Mouse (Mus musculus): ENCODE measurements around the gene Asb16.

Asb16 gene

DNA sequence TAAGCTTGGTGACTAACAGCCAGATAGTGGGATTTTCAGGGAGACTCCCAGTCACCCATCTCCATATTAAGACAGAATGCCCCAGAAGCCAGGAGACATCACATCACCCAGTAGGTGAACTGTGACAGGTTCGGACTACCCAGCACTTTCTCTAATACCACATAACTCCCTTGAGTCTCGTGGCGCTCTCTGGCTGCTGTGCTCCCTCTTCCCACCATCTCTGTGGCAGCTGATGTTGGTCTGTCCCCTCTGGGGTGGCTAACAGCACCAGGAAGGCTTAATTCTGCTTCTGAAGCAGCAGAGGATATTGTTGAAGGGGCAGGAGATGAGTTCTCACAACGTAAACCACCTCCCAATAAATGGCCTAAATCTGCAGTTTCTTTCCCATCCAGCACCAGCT lies 43.4 kb downstream of the Asb16 start:
- DNase-seq = no peak

- no peak for DNase-seq
Measured at GRCm38 (mm10) chr11:102312586-102312985, 44.0 kb downstream of the Asb16 start.

DNA sequence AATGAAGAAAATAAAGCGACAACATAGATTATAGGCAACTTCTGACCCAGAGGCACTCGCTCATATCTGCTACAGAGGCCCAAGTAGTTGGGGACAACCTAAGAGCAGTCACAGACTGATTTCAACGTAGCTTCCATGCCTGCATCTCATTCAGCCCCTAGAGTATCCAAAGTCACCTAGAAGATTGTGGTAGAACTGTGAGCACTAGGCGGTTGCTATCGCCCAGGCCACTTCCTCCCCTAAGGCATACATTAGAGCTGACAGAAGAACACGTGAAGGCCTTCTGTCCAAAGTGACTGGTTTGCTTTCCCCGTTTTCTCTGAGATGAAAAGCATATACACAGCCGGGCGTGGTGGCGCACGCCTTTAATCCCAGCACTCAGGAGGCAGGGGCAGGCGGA lies 45.8 kb downstream of the Asb16 start:
- DNase-seq = no peak

DNA sequence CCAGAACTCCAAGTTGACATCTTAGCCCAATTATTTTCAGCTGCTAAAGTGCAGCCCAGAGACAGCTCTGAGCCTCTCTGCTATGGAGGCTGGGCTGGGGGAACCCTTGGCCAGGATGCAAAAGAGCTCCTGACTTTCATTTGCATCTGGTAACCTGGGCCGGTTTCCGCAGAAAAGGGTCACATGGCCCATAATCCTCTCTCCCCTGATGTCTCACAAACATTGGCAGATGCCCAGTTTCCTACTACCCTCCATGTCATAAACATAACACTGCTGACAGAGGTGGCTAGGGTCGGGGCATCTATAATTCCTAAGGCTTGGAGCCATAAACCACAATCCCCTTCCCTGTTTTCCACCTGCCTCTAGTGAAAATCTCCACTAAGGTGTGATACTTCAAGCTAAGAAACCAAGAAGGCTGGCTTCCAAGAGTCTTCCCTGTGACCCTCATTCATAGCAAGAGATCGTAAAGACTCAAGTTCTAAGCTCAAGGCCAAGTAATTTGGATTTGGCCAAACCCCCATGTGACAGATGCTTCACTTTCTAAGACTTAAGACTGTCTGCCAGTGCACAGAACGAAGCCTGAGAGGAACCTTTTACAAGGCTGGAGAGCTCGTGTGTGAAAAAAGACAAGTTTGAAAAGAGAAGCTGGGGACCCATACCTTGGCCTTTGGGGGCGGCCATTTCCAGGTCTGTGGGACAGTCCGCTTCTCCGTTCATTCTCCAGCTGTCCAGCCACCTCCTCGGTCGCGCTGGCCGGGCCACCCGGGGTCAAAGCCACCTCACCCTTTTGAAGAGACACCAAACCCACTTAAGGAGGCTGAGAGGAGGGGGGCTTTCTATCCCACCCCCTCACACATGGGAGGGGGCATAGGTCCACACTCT lies 47.4 kb downstream of the Asb16 start:
- DNase-seq = no peak

GRCm38 (mm10) chr11:102316572-102317297 lies 48.2 kb downstream of the Asb16 start:
- DNase-seq = peak; percentile 89

DNA sequence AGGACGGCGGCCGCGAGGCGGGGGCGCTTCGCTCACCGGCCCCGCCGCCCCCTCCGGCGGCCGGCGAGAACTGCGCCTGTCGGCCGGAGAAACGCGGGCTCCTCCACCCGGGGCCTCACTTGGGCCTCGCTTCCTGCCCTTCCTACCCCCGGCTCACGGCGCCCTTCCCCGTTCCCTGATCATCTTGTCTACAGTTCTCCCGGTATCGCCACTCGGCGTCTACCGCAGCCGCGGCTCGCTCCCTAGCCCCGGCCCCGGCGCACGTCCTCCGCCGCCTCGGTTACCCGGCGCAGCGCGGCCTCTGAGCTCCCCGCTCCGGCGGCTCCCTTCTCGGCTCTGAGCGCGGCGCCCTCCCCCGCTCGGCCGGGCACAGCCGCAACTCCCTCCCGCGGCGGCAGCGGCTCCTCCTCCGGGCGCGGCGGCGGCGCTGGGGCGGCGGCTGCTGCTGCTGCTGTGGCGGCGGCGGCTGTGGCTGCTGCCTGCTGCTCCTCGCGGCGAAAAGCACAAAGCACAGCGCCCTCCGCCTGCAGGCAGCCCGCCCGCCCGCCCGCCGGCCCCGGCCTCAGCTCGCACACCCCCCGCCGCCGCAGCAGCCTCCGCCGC lies 48.9 kb downstream of the Asb16 start:
- DNase-seq = peak; percentile 63

DNA sequence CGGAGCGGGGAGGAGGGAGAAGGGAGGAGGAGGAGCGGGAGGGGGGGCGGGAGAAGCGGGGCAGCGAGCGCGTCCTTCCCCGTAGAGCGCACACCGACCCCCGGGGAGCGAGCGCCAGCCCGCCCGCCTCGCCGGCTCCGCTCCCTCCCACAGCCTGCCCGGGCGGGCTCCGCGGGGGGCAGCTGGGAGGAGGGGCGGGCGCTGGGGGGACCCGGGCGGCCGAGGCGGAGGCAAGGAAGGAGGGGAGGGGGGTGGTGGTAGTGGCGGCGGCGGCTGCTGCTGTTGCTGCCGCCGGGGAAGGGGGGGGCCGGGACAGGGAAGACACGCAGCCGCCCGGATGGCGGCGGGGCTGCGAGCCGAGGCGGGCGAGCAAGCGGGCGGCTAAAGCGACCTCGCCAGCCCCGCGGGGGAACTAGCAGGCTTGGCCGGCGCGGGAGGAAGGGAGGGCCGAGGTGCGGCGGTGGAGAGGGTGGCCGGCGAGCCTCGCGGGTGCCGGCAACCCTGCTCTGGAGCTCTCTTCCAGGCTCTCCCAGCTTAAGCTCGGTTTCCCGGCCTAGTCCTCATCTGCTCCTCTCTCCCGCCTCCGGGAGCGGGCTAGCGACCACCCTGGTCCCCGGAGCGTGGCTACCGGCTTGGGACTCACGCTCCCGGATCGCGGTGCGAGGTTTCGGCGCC lies 49.5 kb downstream of the Asb16 start:
- DNase-seq = no peak

GRCm38 (mm10) chr11:102318576-102319409 lies 50.2 kb downstream of the Asb16 start:
- DNase-seq = no peak

GRCm38 (mm10) chr11:102319410-102319792 lies 50.9 kb downstream of the Asb16 start, which contains the start of gene Ubtf:
Ubtf (minus strand) TSS chr11:102319742.
- peak; percentile 86 for DNase-seq

DNA sequence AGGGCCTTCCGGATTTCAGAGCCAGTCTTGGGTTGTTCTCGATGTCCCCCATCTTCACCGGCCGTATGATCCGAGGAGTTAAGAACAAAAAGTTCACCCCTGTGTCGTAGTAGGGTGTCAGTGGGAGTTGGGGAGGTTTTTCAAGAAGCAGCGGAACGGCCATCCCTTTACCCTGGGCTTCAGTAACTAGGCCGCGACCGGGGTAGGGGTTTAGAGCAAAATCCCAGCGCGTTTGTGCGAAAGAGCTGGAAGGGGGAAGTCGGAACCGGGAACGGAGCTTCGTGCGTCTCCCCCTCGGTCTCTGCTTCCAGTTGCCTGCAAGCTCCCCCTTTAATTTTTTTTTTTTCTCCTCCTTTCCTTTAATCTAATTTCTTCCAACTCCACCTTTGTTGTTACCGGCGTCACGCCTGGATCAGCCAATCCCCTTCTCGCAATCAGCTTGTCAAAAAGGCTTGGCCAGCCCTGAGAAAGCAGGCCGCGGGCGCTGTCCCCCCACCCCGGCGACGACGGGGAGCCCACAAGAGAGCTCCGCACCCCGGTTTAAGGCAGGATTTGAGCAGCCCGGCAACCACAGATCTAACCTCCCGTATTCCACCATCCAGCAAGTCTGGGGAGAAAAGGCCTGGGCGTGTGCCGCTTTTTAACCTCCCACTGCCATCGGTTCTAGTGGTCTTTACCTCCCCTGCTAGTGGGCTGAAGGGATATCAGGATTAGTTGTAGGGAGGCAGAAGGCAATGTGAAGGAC lies 51.6 kb downstream of the Asb16 start:
- peak; percentile 93 for DNase-seq

DNA sequence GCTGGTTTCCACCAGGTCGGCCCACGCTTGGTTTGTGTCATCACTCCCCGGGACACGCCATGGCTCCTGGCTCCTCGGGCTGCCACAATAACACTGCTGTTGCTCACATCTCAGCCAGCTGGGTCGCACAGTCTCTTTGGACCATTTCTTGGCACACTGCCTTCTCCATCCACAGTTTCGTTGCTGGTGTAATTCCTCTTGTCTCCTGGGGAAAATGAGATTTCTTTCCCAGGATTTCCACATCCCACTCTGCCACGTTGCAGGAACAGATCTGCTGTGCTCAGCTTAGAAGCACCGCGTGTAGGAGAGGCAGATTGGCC lies 52.1 kb downstream of the Asb16 start:
- peak; percentile 83 for DNase-seq

DNA sequence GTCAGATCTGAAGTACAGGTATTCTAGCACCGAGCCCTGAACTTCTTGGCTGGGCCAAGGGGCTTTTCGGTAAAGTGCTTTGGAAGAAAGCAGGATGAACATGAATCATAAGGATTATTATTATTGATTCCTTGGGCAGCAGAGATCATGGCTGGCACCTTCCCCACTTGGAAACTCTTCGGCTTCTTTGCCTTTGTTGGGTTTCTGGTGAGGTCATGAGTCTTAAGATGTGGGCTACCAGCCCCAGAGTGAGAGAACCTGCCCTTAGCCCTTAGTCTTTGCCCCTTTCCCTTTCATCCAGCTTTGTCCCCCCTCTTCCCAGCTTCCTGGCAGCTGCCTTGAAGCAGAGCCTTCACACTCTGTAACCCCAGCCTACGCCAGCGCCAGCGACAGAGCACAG lies 53.4 kb downstream of the Asb16 start:
- DNase-seq = no peak

GRCm38 (mm10) chr11:102323516-102323915 lies 55.0 kb downstream of the Asb16 start:
- no peak for DNase-seq

DNA sequence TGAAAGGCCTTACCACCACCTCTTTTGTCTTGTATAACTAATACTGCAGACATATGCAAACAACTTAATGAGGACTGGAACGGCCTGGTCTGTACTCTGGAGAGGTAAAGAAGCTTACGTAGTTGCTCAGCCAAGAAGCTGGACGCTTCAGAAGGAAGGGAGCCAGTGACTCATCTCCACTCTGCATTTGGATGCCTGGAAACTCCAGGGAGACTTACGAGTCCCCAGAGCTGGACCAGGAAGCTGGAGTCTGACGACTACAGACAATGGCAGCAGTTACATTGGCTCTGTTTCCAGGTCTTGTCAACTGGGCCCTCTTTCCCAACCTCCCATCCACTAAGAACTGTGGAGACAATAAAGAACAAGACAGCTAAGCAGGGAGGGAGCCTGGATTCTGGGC lies 58.7 kb downstream of the Asb16 start:
- DNase-seq = no peak

DNA sequence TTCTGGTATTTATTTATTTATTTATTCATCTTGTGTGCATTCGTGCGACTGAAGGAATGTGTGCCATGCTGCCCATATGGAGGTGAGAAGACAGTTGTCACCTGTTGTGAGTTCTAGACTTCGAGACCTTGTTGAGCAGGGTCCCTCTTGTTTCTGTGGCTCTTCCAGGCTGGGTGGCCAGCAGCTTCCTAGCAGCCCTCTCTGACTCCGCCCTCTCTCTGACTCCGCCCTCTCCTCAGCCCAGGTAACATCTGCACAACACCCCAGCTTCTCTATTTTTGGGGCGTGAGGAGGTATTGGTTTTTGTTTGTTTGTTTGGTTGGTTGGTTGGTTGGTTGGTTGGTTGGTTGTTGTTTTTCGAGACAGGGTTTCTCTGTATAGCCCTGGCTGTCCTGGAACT lies 59.3 kb downstream of the Asb16 start:
- DNase-seq = no peak

Measured in layer of hippocampus, adult 9-11 months (tissue).